Mouse (Mus musculus) heart, adult 11 months (tissue): ENCODE results near the gene Gaa.
"Not testable (repeated sequence)": the region's sequence is repeated elsewhere in the genome, so short reads cannot be mapped to it uniquely, and the experiment has no call there.

Experiments
- DNase-seq: peaks from one replicate; pipeline ENCODE4 v3.0.0; 2022

Gene Gaa

DNA sequence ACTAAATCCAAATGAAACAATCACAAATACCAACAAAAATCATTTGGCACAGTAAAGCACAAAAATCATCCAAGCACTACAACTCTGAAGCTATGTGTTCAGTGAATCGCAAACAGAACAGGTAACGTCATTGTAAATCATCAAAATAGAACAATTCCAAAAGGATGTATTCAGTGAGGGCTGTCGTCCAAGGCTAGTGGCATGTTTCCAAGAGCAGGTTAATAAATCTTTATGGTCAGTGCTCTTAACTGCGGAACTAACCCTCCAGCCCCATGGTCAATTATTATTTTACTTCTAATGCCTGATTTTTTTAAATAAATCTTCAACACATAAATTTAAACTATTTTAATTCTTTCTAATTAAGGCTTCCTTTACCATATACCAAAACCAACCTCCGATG, 11.1 kb upstream of the Gaa start:
- not testable (repeated sequence) for DNase-seq

DNA sequence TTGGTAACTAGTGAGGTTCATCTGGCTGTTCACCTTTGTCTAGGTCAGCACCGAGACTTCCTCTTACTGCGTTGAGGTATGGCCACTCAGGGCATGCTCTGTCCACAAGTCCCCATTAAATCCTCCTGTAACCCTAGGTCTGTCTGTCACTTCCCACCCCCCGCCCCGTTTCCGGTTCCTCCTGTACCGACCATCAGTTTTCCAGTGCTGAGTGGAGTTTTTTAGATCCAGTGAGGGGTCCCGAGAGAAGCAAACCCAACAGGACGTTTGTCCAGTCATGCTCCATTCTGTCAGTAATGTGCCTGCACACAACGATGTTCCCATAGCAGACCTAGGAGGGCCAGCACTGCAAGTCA, 9.5 kb upstream of the Gaa start:
- DNase-seq: peak; percentile 92

DNA sequence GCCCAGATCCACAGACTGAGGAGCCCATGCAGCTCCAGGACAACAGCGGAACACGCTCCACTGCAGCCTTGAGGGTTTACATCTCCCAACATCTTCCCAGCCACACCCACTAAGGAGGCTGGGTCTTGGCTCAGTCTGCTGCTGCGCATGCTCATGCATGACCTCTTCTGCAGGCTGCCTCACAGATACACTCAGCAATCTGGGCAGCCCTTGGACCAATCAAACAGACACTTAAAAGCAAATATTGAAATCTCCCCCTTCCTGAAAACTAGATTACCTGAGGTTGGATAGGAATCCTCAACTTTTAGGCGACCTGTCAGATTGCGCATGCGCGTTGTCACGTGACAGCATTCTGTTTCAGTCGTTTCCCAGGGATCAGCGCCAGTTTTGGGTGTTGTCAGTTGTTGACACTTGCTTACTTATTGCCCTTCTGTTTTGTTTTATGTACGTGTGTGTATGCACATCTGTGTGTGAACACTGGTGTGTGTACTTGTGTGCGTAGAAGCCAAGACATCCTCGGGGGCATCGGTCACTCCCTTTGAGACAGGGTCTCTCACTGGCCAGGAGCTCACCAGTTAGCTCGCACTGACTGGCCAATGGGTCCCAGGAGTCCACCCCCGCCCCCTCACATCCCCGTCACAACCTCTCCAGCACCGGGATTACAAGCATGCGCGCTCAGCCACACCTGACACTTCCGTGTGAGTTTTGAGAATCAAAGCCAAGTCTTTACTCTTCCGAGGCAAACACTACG, 8.9 kb upstream of the Gaa start:
- DNase-seq: peak; percentile 98

DNA sequence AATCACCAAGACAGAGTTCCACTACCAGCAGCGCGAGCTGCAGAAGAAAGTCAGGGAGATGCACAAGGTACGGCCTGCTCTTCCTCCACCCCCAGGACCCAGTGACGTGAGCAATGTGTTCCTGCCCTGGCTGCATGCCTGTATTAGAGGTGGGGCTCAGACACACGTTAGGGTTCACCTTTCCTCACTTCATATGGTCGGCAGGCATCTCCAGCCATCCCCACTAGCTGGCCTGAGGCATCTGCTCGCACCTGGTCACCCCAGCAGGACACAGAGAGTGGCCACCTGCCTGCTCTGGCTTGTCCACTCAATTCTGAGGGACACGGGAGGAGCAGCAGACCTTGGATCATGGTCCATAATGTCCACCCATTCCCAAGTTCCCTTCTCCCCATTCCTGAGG, 7.7 kb upstream of the Gaa start:
- peak; percentile 91 for DNase-seq

DNA sequence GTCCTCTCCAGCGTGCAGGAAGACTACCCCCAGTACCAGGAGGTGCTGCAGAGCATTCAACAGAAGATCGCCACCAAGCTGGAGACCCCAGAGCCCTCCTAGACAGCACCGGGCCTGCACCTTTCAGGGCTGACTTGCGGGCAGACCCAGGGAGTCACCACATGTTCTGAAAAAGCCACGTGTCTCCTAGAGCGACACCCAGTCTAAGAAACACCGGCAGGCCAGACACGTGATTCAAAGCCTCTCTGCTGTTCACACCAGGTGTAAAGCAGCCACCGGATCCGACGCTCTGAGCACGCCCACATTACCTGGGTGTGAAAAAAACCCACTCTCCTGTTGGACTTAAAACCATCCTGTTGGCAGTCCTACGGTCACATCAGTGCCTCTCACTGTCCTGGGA, 3.3 kb upstream of the Gaa start:
- no peak for DNase-seq

DNA sequence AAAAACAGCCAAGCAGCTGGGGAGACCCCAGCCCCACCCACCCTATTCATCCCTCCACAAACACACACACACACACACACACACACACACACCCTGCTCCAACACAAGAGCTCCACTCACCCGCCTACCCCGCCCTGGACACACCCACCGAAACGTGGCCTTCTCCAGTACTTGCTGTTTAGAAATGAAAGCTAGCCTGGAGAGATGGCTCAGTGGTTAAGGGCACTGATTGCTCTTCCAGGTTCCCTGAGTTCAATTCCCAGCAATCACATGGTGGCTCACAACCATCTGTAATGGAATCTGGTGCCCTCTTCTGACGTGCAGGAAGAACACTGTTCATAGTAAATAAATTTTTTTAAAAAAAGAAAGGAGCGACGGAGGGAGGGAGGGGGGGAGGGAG, 1.9 kb upstream of the Gaa start:
- no peak for DNase-seq

DNA sequence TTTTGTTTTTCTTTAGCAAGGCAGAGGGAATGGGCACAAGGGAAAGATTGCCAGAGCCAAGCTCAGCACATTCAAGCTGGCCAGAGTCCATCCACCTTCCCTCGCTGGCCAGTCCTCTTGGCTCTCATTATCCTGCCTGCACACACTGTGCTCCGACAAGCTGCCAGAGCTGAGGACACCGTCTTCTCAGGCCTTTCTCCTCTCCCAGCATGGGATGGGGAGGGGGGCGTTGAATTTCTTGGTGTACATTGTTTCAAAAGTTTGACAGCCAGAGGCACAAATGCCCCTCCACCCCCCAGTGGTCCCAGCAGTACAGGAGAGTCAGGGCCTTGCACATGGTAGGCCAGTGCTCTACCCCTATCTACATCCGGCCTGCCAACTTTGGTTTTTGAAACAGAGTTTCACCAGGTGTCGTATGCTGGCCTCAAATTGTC, 429 bp upstream of the Gaa start:
- DNase-seq: peak; percentile 97

DNA sequence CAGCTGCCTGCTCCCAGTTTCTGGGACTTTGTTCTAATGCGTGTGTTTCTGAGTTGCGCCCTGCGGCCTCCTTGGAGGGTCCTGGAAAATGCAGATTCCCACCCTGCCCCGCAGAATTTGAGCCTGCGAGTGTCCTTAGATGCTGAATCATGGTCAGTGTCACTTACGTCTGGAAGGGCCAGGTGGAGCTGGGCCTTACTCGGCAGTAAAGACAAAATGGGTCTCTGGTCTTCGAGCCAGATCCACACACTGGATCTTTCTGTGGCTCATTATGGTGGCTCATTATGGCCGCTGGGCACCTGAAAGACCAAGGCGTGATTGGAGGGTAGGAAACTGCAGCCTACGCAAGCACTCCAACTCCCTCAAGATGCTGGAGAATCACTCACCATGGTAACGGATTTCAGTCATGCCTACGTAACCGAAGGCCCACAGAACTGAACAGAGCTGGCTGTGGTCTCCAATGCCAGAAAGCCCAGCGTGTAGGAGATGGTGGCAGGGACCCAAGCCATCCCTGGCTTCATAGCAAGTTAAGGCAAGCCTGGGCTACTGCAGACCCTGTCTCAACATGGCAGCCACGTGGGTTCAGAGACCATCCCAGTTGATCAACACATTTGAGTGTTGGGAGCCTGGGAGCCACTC, 989 bp downstream of the Gaa start:
- peak; percentile 92 for DNase-seq

DNA sequence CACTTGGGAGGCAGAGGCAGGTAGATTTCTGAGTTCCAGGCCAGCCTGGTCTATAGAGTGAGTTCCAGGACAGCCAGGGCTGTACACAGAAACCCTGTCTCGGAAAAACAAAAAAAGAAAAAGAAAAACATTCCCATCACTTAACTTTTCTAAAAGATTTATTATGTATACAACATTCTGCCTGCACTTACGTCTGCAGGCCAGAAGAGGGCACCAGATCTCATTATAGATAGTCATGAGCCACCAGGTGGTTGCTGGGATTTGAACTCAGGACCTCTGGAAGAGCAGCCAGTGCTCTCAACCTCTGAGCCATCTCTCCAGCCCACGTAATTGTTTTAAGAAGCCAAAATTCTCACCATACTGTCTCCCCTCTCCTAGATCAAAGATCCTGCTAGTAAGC, 4.8 kb downstream of the Gaa start:
- DNase-seq: not testable (repeated sequence)

DNA sequence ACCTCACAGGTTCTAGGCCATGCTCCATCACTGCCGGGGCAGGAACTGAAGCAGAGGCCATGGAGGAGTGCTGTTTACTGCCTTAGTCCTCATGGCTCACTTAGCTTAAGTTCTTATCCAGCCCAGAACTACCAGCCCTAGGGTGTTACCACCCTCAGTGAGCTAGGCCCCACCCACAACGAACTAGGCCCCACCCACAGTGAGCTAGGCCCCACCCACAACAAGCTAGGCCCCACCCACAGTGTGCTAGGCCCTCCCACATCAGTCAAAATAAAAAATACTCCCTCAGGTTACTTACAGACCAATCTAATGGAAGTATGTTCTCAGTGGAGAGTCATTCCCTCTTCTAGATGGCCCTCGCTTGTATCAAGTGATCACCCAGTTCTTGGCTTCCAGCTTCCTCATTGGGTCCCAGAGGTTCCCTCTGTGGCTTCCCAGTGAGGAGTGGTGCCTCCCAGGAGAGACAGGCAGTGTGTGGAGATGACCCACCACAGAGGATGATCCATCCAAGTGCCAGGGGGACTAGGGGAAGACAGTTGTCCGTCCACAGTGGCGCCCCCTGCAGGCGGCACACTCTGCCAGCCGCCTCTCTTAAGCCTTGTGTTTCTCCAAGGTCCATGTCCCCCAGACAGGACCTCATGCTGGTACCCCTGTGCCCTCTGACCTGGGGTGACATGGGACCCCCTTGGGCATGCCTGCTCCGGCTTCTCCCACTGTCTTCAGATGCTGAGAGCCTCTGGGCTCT, 5.7 kb downstream of the Gaa start:
- DNase-seq: no peak

DNA sequence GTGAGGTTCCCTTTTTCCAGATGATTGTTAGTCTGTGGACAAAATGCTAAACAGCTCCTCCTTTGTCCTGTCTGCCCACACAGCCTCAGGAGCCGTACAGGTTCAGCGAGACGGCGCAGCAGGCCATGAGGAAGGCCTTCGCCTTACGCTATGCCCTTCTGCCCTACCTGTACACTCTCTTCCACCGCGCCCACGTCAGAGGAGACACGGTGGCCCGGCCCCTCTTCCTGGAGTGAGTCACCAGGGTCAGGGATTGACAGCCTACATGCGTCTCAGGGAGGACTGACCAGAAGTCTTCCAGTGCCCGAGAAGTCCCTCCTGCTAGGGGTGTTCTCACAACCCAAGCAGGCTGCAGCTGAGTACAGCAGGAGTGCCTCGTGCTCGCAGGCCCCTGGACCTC, 13.3 kb downstream of the Gaa start:
- DNase-seq: no peak

DNA sequence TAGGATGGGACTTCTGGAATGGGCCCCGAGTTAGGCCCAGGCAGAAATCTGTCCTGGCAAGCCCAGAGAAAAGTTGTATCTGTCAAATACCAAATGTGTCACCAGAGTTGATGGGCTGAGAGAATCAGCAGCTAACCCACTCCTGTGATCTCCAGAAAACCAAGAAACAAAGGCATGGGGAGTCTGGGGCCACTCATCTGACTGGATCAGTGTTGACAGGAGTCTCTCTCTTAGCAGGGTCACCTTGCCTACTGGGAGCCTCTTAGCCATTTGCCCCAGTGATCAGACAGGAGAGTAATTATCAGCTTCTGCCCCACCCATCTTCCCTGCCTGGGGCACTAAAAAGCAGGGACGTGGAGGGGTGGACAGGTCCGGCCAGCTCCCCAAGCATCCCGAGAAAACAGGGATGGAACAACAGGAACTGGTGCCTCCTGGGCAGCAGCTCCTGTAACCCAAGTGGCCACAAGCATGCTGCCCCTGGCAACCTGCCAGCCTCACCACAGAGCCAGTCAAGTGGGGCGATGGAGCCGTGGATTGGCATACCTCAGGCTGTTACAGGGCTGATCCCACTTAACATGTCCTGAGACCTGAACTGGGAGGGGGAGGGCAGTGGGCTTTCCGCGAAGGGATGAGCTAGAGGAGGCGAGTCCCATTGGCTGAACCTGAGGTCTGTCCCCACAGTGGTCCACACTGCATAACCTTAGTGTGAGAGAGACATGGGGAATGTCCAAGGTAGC, 18.3 kb downstream of the Gaa start:
- peak; percentile 90 for DNase-seq

DNA sequence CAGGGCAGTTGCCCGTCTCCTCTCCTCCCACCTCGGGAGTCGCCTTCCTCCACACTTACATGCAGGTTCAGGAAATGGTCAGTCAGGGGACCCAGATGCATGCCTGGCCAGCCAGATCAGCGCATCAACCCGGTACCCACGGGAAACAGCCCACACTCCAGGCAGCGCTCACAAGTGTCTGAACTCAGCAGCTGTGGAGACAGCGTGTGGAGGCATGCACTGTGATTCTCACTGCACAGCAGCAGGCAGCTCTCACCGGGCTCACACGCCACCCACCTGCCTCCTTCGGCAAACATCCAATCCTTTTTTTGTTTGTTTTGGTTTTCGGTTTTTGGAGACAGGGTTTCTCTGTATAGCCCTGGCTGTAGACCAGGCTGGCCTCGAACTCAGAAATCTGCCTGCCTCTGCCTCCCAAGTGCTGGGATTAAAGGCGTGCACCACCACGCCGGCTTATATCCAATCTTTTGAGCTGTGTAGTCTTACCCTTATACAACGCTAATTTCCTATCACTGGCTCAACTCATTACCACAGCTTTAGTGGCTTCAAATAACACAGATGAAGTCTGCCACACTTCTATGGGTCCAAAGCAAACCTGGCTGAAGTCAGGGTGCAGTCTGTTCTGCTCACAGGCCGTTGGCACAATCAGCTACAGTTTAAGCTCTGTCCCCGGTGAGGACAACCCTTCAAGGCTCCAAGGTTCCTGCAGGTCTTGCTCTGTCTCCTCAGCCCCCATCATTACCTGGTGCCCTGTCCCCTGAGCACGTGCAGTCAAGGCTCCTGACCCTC, 19.7 kb downstream of the Gaa start:
- no peak for DNase-seq

DNA sequence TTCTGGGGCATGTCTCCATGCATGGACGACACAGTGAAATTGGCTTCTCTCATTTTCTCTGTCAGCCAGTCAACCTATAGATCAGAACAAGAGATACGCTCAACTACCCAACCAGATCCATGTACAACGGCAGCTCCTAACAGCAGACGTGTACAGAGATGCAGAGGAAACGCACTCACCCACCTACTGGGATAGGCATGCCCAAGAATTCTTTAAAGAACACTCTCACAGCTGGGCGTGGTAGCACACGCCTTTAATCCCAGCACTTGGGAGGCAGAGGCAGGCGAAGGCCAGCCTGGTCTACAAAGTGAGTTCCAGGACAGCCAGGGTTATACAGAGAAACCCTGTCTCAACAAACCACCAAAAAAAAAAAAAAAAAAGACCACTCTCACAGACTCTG, 25.2 kb downstream of the Gaa start:
- DNase-seq: not testable (repeated sequence)

DNA sequence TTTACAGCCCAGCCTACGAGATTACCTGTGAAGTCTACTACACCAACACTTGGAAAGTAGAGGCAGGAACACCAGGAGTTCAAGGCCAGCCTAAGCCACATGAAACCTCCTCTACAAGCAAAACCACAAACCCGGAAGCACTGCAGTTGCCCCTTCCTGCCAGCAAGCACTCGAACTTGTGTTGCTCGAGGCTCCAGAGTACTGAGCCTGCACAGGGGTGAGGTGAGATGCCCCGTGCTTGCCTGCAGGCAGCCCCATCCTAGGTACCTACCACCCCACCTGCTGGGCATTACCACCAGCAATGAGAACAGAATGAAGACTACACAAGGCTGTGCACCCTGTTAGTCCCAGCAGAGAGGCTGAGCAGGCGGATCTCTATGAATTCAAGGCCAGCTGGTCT, 30.3 kb downstream of the Gaa start:
- no peak for DNase-seq

DNA sequence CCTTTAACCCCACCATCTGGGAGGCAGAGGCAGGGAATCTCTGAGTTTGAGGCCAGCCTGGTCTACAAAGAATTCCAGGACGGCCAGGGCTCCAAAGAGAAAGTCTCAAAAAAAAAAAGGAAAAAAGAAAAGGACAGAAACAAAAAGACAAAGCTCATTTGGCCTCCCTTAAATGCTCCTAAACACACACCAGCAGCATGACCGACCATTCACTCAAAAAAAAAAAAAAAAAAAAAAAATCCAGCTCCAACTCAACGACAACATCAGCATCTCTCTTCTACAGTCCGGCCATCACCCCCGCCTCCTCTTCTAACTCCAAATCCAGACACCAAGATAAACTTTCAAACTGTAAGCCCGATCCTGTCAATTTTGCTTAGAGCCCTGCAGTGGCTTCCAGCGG, 31.2 kb downstream of the Gaa start:
- no peak for DNase-seq

DNA sequence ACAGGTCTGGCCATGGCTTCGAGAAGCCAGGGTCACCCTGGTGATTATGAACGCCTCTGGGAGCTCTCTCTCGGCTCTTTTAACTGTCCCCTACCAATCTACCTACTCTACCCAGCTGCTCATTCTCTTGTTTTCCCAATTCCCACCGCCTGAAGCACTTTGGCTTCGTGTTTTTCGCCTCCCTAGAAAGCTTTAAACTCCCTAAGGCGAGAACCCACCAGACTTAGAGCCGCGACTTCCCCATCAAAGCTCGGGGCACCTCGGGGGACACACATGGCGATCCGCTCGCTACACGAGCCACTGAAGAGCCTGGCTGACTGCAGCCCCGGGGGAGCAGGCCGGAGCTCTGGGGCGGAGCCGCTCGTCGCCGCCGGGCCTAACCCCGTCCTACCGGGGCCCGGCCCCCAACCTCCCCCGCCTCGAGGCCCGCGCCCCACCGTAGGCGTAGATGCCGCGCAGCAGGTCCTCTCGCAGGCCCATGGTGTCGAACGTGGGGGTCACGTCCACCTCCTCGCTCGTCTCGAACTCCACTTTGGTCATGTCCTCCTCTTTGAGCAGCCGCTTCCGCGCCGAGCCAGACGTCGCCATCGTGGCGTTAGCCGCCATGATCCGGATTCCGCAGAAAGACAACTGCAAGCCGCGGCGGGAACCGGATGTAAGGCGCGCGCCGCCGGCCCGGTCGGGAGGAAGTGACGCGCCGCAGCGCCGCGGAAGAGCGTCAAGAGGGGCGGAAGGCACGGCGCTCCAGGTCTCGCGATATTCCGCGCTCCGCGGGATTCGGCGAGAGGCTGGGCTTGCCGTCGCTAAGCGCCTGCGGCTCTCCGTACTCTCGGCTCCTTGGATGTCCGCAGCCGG, 31.9 kb downstream of the Gaa start, which contains the start of gene Eif4a3:
Gene Eif4a3 (minus strand): TSS at position 699 of the 855 bp plus-strand sequence.
- peak; percentile 99 for DNase-seq

DNA sequence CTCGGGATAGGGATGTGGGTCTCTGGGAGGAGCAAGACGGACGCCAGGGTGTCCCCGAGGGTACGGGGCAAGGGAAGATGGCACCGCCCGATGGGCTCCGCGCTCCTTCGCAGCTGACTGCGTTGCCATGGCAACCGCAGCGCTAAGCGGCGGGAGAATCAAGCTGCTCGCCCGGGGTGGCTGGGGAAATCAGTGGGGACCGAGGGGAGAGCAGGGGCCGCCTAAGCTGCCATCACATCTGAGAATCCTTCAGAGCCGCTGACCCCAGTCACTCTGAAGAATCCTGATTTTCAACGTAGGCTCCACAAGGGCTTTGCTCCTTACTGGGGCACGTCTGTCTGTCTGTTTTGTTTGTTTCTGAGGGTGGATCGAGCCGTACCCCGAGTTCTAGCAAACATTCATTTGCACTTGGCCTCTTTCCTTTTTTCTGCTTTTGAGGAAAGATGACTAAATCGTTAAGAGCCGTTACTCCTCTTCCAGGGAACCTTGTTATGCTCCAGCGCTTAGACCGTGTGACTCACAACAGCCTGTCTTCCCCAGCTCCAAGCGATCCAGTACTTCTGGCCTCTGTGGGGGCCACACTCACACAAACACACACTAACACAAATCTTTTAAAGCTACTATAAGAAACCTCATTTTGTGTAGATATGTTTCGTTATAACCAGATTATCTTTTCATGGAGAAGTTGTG, 32.7 kb downstream of the Gaa start:
- DNase-seq: no peak

DNA sequence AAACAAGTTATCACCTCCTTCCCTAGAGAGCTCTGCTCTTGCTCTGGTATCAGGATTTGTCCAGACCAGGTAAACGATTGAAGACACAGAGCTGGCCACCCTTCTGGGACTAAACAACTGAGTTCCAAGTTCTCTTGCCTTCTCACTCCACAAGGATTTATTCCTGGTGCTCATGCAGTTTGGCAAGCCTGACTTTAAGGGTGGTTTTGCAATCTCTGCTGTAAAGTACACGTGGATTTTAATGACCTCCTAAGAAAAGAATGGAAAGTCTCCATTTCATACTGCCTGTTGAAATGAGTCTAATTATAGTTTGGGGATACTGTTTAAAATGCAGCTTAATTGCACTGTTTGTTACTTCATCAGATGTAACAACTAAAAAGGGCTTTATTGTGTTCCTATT, 33.3 kb downstream of the Gaa start:
- DNase-seq: no peak

DNA sequence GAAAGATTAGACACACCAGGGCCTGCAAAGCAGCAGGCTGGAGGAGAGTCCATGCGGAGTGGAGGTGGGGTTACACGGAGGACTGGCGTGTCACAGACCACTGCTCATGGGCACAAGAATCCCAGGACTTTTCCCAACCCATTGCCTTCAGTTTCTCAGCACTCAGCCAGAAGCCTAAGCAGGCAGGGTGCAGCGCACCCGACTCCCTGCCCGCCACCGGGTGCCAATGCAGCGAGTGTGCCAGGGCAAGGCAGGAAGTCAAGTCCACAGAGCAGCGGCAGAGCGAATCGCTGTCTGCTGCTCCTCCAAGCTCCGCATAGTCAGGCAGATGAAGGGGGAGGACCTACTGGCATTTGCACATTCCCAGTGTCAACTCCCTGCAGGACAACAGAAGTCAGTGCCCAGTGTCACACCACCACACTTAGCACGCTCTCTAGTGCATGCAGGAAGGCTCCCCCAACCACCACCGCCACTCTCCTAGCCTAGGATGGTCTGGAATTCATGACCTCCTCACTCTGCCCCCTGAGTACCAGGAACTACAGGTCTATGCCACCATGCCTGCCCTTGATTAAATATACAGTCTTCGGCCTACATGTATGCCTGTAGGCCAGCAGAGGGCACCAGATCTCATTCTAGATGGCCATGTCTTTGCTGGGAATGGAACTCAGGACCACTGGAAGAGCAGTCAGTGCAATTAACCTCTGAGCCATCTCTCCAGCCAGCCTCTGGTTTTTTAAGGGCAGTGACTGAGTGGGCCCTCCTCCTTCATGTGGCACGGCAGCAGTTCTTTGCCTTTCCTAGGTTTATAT, 37.4 kb downstream of the Gaa start:
- no peak for DNase-seq
